Mouse (Mus musculus) liver, postnatal 0 days (tissue): Measurements from ENCODE around the gene Zfp790. TPM values are rescaled to one million over a fixed set of nuclear protein-coding genes. Genes with fewer than 3 reads are reported as not detected.
"Not testable (repeated sequence)": the region's sequence is repeated elsewhere in the genome, so short reads cannot be mapped to it uniquely, and the experiment has no call there.

Experiments
- ATAC-seq: fragments of 200-750 bp; cut with Nextera tagmentation; 2 replicates; pipeline ENCODE4 v1.8.0; 2017; ENCODE audit warnings: mild to moderate bottlenecking, moderate library complexity
- DNase-seq: peaks from one replicate; pipeline ENCODE4 v3.0.0-alpha.2; 2016
- H3K27ac ChIP-seq: fragments of 300-500 bp; sonication (generic); 2 replicates; pipeline ENCODE4 v1.5.1; 2014; ENCODE audit warnings: antibody characterized with exemption, moderate library complexity, mild to moderate bottlenecking, low read depth
- H3K27me3 ChIP-seq: fragments of 300-500 bp; sonication (generic); 2 replicates; pipeline ENCODE4 v1.6.1; 2014; ENCODE audit warnings: low read length, control low read depth, mixed read lengths; ENCODE audit not compliant: insufficient read depth
- H3K36me3 ChIP-seq: fragments of 300-500 bp; sonication (generic); replicated peaks from 2 replicates; pipeline ENCODE4 v1.6.1; 2014; ENCODE audit warnings: mild to moderate bottlenecking, control low read depth, low read length, moderate library complexity, mixed read lengths; ENCODE audit not compliant: insufficient read depth
- H3K4me1 ChIP-seq: fragments of 300-500 bp; sonication (generic); 2 replicates; pipeline ENCODE4 v1.6.1; 2014; ENCODE audit warnings: antibody characterized with exemption, mild to moderate bottlenecking, control low read depth; ENCODE audit not compliant: insufficient read depth
- H3K4me2 ChIP-seq: fragments of 300-500 bp; sonication (generic); 2 replicates; pipeline ENCODE4 v1.6.1; 2014; ENCODE audit warnings: low read depth, mild to moderate bottlenecking, low read length, moderate library complexity, mixed read lengths
- H3K4me3 ChIP-seq: fragments of 300-500 bp; sonication (generic); 2 replicates; pipeline ENCODE4 v1.5.1; 2014; ENCODE audit warnings: low read depth, low read length
- H3K9ac ChIP-seq: fragments of 300-500 bp; sonication (generic); replicated peaks from 2 replicates; pipeline ENCODE4 v1.6.1; 2014; ENCODE audit warnings: mild to moderate bottlenecking, moderate library complexity
- H3K9me3 ChIP-seq: fragments of 300-500 bp; sonication (generic); 2 replicates; pipeline ENCODE4 v1.6.1; 2016; ENCODE audit warnings: mild to moderate bottlenecking, control low read depth, low read length, mixed read lengths
- CTCF ChIP-seq: sonication (generic); IDR thresholded peaks from 2 replicates; pipeline ENCODE4 v1.5.1; 2016; ENCODE audit warnings: antibody characterized with exemption, low read depth
- EP300 ChIP-seq: IDR thresholded peaks from 2 replicates; pipeline ENCODE4 v1.6.1; 2016; ENCODE audit warnings: antibody characterized with exemption, low read depth, mild to moderate bottlenecking
- WGBS: fragments of 180-500 bp; shearing (Covaris S2); extraction: QIAGEN DNeasy Blood & Tissue Kit; methylation state at CpG from one replicate; pipeline ENCODE4 v1.1.7; 2014; ENCODE audit not compliant: insufficient replicate concordance; 5-methylcytosine and 5-hydroxymethylcytosine counted together
- microRNA counts: library from miRNA; unstranded; fragments of <30 nt; microRNA quantifications from one replicate; lab custom pipeline; 2015
- microRNA-seq: library from miRNA; unstranded; fragments of <30 nt; microRNA quantifications from one replicate; pipeline ENCODE4, GENCODE M21; 2016
- polyA plus RNA-seq: library from polyadenylated mRNA; unstranded; fragments of >200 nt; fragmentation: Nextera tagmentation; extraction: Ambion mirVana; gene quantifications from 2 replicates; pipeline ENCODE4 v1.2.1, GENCODE M21; 2015

The Zfp790 gene
- polyA plus RNA-seq, 1 experiment from 2014 or later = 2.5 TPM

DNA sequence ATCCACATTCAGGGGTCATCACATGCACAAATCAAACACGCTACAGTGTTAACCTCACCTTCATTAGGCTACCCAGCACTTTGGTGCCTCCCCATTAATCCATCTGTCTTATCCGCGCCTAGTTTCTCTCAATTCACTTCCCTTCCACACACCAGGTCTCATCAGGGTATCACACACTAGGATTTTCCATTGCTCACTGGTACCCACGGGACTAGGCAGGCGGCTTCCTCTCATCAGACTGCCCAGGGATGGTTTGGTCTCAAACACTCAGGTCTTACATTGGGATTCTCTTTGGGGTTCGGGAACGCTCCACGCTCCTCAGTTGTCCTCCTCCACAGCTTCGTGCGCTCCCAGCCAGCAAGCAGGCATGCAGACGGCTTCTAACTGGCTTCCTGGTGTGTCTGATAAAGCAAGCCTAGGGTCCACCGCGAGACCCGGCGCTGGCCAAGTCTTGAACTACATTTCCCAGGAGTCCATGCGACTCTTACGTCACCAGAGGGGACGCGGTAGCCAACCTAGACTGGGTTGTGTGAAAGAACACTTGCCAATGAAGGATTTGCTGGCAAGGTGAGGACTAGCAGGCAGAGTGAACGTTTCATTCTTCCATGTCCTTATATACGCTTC lies 37.4 kb downstream of the Zfp790 start, which contains the start of gene Zfp940:
TSS of gene Zfp940 (minus strand) at position 451 of the 624 bp plus-strand sequence.
- H3K27me3 ChIP-seq = no peaks in the 10 kb centered on the region
- H3K4me2 ChIP-seq = peak within 1 kb of the TSS; percentile 93
- H3K4me3 ChIP-seq = peak within 1 kb of the TSS; percentile 64
- DNase-seq = peak; percentile 80
- no peak within 1 kb of the TSS for H3K27ac ChIP-seq
- WGBS = under 1% methylated on average over 21 of the region's 21 CpGs
- peaks cover 7% of the 10 kb centered on the region for H3K4me1 ChIP-seq
- peak; percentile 93 for ATAC-seq
- H3K36me3 ChIP-seq = no peaks in the 10 kb centered on the region
- peak within 1 kb of the TSS; percentile 59 for H3K9ac ChIP-seq
- no peak for TF ChIP-seq CTCF
- no peak for TF ChIP-seq EP300
- H3K9me3 ChIP-seq = no peaks in the 10 kb centered on the region

GRCm38 (mm10) chr7:29859532-29860517 lies 43.9 kb downstream of the Zfp790 start, which contains the start of gene Zfp420:
TSS of gene Zfp420 (plus strand) at chr7:29859979.
- peaks cover 3% of the 10 kb centered on the region; the same call in 1 of the 2 replicates for H3K36me3 ChIP-seq
- H3K27ac ChIP-seq = no peak within 1 kb of the TSS
- peaks cover 7% of the 10 kb centered on the region; the same call in 1 of the 2 replicates for H3K4me1 ChIP-seq
- DNase-seq = peak; percentile 86
- ATAC-seq = peak; percentile 98
- TF ChIP-seq EP300 (no peak), CTCF (peak; percentile 28)
- WGBS = 6% methylated on average over 32 of the region's 32 CpGs
- H3K9ac ChIP-seq = peak within 1 kb of the TSS; percentile 57; the same call in 1 of the 2 replicates
- peak within 1 kb of the TSS; percentile 65 for H3K4me3 ChIP-seq
- no peaks in the 10 kb centered on the region for H3K27me3 ChIP-seq
- H3K4me2 ChIP-seq = peak within 1 kb of the TSS; percentile 82
- no peaks in the 10 kb centered on the region for H3K9me3 ChIP-seq

DNA sequence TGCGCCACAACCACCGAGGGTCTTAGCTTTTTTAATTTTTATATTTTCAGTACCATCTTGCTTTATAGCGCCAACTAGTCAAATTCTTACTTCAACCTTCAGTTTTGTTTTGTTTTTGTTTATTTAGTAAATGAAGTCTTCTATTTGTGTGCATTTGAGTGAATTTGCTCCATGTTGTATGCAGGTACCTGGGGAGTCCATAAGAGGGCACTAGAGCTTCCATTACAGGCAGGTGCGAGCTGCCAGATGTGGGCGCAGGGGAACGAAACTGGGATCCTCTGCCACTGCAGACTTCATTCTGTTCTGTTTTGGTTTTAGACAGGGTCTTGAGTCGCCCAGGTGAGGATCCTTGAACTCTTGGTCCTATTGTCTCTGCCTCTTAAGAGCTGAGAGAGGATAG lies 45.7 kb downstream of the Zfp790 start:
- H3K4me2 ChIP-seq = no peak overlapping the region
- H3K27ac ChIP-seq = no peak overlapping the region
- H3K36me3 ChIP-seq = peaks cover 3% of the 10 kb centered on the region; the same call in 1 of the 2 replicates
- WGBS = 89% methylated on average over 7 of the region's 7 CpGs
- no peak overlapping the region for H3K9ac ChIP-seq
- DNase-seq = no peak
- peaks cover 7% of the 10 kb centered on the region; the same call in 1 of the 2 replicates for H3K4me1 ChIP-seq
- no peaks in the 10 kb centered on the region for H3K27me3 ChIP-seq
- no peak overlapping the region for H3K4me3 ChIP-seq
- peak; percentile 34 for TF ChIP-seq CTCF
- no peak for TF ChIP-seq EP300
- no peaks in the 10 kb centered on the region for H3K9me3 ChIP-seq
- ATAC-seq = no peak

- Histone ChIP-seq H3K4me1 (no peaks in the 10 kb centered on the region), H3K4me2 (no peak overlapping the region), H3K27me3 (no peaks in the 10 kb centered on the region), H3K27ac (no peak overlapping the region), H3K9me3 (peaks cover 27% of the 10 kb centered on the region), H3K9ac (no peak overlapping the region), H3K4me3 (no peak overlapping the region), H3K36me3 (peaks cover 11% of the 10 kb centered on the region; the same call in 1 of the 2 replicates)
- DNase-seq (no peak), ATAC-seq (no peak)
- 86% methylated on average over 10 of the region's 10 CpGs for WGBS
- no peak for TF ChIP-seq CTCF
- TF ChIP-seq EP300 = no peak
These were observed 58.3 kb downstream of the Zfp790 start for GRCm38 (mm10) chr7:29874256-29874655.

- 84% methylated on average over 9 of the region's 9 CpGs for WGBS
- not testable (repeated sequence) for H3K4me2 ChIP-seq, H3K27me3 ChIP-seq, ATAC-seq, H3K9ac ChIP-seq, H3K4me1 ChIP-seq, DNase-seq, H3K27ac ChIP-seq, H3K4me3 ChIP-seq
- H3K9me3 ChIP-seq = peaks cover 24% of the 10 kb centered on the region
- H3K36me3 ChIP-seq = peaks cover 11% of the 10 kb centered on the region; the same call in 1 of the 2 replicates
These were observed 61.6 kb downstream of the Zfp790 start for GRCm38 (mm10) chr7:29877561-29877960.

DNA sequence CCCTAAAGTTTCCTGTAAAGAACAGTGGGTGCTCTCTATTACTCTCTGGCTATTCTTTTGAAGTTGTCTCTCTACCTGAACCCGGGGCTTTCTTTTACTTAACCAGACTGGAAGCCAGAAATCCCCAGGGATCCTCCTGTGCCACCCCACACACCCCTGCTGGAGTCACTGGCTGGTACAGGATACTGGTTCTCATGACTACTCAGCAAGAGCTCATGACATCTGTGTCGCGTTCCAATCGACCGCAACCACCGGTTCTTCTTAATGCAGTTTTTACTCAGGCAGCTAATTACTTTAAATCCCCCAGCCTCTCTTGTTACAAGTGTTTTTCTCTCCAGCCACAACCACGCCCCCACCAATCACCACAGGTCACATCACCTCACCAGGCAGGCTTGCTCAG lies 64.1 kb downstream of the Zfp790 start:
- ATAC-seq (no peak), DNase-seq (no peak)
- Histone ChIP-seq H3K9me3 (peaks cover 12% of the 10 kb centered on the region), H3K27me3 (no peaks in the 10 kb centered on the region), H3K36me3 (peaks cover 5% of the 10 kb centered on the region; the same call in 1 of the 2 replicates), H3K27ac (no peak overlapping the region), H3K4me2 (no peak overlapping the region), H3K4me3 (no peak overlapping the region), H3K9ac (no peak overlapping the region), H3K4me1 (no peaks in the 10 kb centered on the region)
- TF ChIP-seq EP300 (no peak), CTCF (no peak)
- 84% methylated on average over 7 of the region's 7 CpGs for WGBS

MicroRNAs encoded within 50 kb of the gene (microRNA counts, 519-probe panel; counts per million panel counts)
- not detected for microRNA mmu-miR-1964 (lab: Ali Mortazavi, UCI)

Small RNA genes lying within 50 kb of the gene (microRNA-seq; reads per million reads assigned to microRNA genes)
- 6.1 reads per million, percentile 11 among the genes with 10 or more reads in this experiment for gene Mir1964

Other genes with a start within 250 kb of the Zfp790 start
- not detected in 2 replicates for gene Catsperg2, start 89.1 kb upstream of the Zfp790 start, polyA plus RNA-seq
- gene Zfp84, start 47.6 kb upstream of the Zfp790 start, polyA plus RNA-seq = 2.5 and 3.3 TPM in 2 replicates
- gene Zfp30, start 32.1 kb upstream of the Zfp790 start, polyA plus RNA-seq = 0.92 and 0.99 TPM in 2 replicates
- gene Zfp940, start 37.6 kb downstream of the Zfp790 start, polyA plus RNA-seq = 0.39 and 0.42 TPM in 2 replicates
- gene Zfp420, start 43.9 kb downstream of the Zfp790 start, polyA plus RNA-seq = 0.59 and 0.87 TPM in 2 replicates
- 1.5 TPM in 2 replicates for gene Zfp27, start 90.5 kb downstream of the Zfp790 start, polyA plus RNA-seq
- 0.59 and 0.60 TPM in 2 replicates for gene Zfp383, start 92.1 kb downstream of the Zfp790 start, polyA plus RNA-seq
- 1.1 and 1.8 TPM in 2 replicates for gene Zfp74, start 138.0 kb downstream of the Zfp790 start, polyA plus RNA-seq
- gene Zfp568, start 167.8 kb downstream of the Zfp790 start, polyA plus RNA-seq = 5.5 and 6.4 TPM in 2 replicates
- 0.31 and 0.36 TPM in 2 replicates for gene Zfp14, start 235.3 kb downstream of the Zfp790 start, polyA plus RNA-seq